Mouse (Mus musculus) ES-E14 (cell line): ENCODE data around the gene 2510009E07Rik. TPM values are rescaled to one million over a fixed set of nuclear protein-coding genes. Genes with fewer than 3 reads are reported as not detected.

ENCODE experiments used
- DNase-seq: peaks from one replicate; pipeline ENCODE4 v3.0.0-alpha.2; 2013; ENCODE audit warnings: low read depth, low spot score
- H3K27ac ChIP-seq: 2 replicates; pipeline ENCODE4 v1.5.1; 2012; ENCODE audit warnings: low read depth, mild to moderate bottlenecking, low read length, moderate library complexity, mixed read lengths; ENCODE audit not compliant: poor library complexity, insufficient read depth, severe bottlenecking
- H3K36me3 ChIP-seq: 2 replicates; pipeline ENCODE4 v1.6.1; 2012; ENCODE audit warnings: mild to moderate bottlenecking, low read length, moderate library complexity, mixed read lengths; ENCODE audit not compliant: control insufficient read depth, poor library complexity, insufficient read depth, severe bottlenecking
- H3K4me1 ChIP-seq, 2 experiments: fragments of 150-350 bp in 1 of 2; sonication (generic) in 1 of 2; 2 replicates each; pipeline ENCODE4 v1.6.1; 2012; ENCODE audit warnings: low read length in 2 of 2, mild to moderate bottlenecking in 1 of 2, mixed read lengths in 1 of 2; ENCODE audit not compliant: control insufficient read depth in 2 of 2, insufficient read depth in 2 of 2, poor library complexity in 1 of 2
- H3K4me3 ChIP-seq, 2 experiments: fragments of 150-350 bp in 1 of 2; sonication (generic) in 1 of 2; 2 replicates each; pipeline ENCODE4 v1.5.1; 2012; ENCODE audit warnings: low read length in 2 of 2, low read depth in 1 of 2, mild to moderate bottlenecking in 1 of 2, mixed read lengths in 1 of 2; ENCODE audit not compliant: insufficient read depth in 1 of 2, poor library complexity in 1 of 2, severe bottlenecking in 1 of 2
- H3K9ac ChIP-seq: 2 replicates; pipeline ENCODE4 v1.6.1; 2012; ENCODE audit warnings: low read depth, mild to moderate bottlenecking, low read length, mixed read lengths; ENCODE audit not compliant: poor library complexity, insufficient read depth, severe bottlenecking
- H3K9me3 ChIP-seq: fragments of 150-350 bp; sonication (generic); 2 replicates; pipeline ENCODE4 v1.6.1; 2012; ENCODE audit warnings: low read depth, mild to moderate bottlenecking, low read length; ENCODE audit not compliant: control insufficient read depth, insufficient read depth
- CHD2 ChIP-seq: IDR thresholded peaks from 2 replicates; pipeline ENCODE4 v1.6.1; 2014; ENCODE audit warnings: mild to moderate bottlenecking, low read depth, low read length, inconsistent platforms
- HCFC1 ChIP-seq: IDR thresholded peaks from 2 replicates; pipeline ENCODE4 v1.6.1; 2012; ENCODE audit warnings: low read length, inconsistent platforms, borderline replicate concordance; ENCODE audit not compliant: insufficient read depth
- MAFK ChIP-seq: IDR thresholded peaks from 2 replicates; pipeline ENCODE4 v1.6.1; 2014; ENCODE audit warnings: mild to moderate bottlenecking, low read depth, low read length, inconsistent platforms; ENCODE audit not compliant: insufficient read depth
- ZC3H11A ChIP-seq: IDR thresholded peaks from 2 replicates; pipeline ENCODE4 v1.6.1; 2012; ENCODE audit warnings: low read depth, mild to moderate bottlenecking, inconsistent platforms, low read length, borderline replicate concordance
- ZNF384 ChIP-seq: IDR thresholded peaks from 2 replicates; pipeline ENCODE4 v1.6.1; 2012; ENCODE audit warnings: low read depth, low read length, inconsistent platforms
- in situ Hi-C, 2 experiments: fragments of 600-800 bp; cut with MboI; formaldehyde crosslinking; loops; one replicate each; pipeline ENCODE4 v1.15.1; 2025; ENCODE audit warnings: low sequenced_read_pairs in 2 of 2, inconsistent platforms in 1 of 2; ENCODE audit not compliant: unreplicated experiment in 2 of 2
- total RNA-seq: library from RNA; depleted of rRNA; stranded (reverse); fragments of 300-350 nt; gene quantifications from 2 replicates; pipeline ENCODE4 v1.2.3, GENCODE M21; 2012

The 2510009E07Rik gene
- total RNA-seq, 1 experiment: 1.8 TPM

DNA sequence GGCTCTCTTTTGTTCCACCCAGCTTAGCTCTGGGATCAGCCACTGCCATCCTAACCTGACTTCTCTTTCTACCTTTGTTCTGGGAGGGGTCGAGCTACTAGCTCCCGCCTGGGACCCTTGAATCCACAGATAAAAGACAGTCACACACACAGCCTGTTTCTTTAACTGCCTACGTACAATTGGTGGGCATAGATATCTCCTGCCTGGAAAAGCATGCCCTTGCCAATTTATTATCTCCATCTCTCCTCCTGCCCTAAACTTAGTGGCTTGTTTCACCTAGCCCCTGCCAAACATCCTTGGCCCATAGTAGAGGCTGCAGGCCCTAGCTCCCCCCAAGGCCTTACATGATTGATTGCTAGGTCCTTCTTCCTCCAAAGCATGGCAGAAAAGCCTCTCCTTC lies 47.1 kb upstream of the 2510009E07Rik start:
- in situ Hi-C loops: no loop called here
- no peak overlapping the region for H3K9ac ChIP-seq

DNA sequence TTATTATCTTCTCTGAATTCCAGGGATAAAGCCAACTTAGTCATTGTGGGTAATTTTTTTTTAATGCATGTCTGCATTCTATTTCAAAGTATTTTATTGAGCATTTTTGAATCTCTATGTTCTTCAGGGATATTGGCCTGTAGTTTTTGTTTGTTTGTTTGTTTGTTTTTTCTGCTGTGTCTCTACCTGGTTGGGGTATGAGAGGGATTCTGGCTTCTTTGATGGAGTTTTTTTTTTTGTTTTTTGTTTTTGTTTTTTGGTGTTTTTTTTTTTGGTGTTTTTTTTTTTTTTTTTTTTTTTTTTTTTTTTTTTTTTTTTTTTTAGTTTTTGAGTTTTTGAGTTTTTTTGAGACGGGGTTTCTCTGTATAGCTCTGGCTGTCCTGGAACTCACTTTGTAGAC lies 41.2 kb upstream of the 2510009E07Rik start:
- no peaks in the 10 kb centered on the region for H3K36me3 ChIP-seq
- no peak overlapping the region for H3K27ac ChIP-seq
- no peaks in the 10 kb centered on the region for H3K9me3 ChIP-seq
- peak; percentile 69; the same call in 1 of the 2 replicates for TF ChIP-seq ZNF384
- no peak for TF ChIP-seq CHD2
- H3K9ac ChIP-seq: no peak overlapping the region
- no peak overlapping the region for H3K4me3 ChIP-seq
- DNase-seq: no peak
- no peaks in the 10 kb centered on the region for H3K4me1 ChIP-seq
- in situ Hi-C loops: no loop called here

More for the DNA sequence above, 47.1 kb upstream of the 2510009E07Rik start:
- Histone ChIP-seq H3K36me3 (no peaks in the 10 kb centered on the region), H3K9me3 (no peaks in the 10 kb centered on the region), H3K27ac (no peak overlapping the region), H3K4me3 (no peak overlapping the region), H3K4me1 (no peaks in the 10 kb centered on the region)
- TF ChIP-seq ZC3H11A: no peak
- TF ChIP-seq MAFK: no peak
- no peak for TF ChIP-seq ZNF384
- TF ChIP-seq CHD2: no peak
- no peak for TF ChIP-seq HCFC1
- no peak for DNase-seq

GRCm38 (mm10) chr16:21727897-21728364 lies 33.5 kb upstream of the 2510009E07Rik start:
- DNase-seq: peak; percentile 63
- in situ Hi-C loops: no loop called here
- Histone ChIP-seq H3K4me1 (no peaks in the 10 kb centered on the region), H3K27ac (no peak overlapping the region), H3K9me3 (no peaks in the 10 kb centered on the region), H3K4me3 (no peak overlapping the region), H3K36me3 (no peaks in the 10 kb centered on the region), H3K9ac (no peak overlapping the region)
- TF ChIP-seq CHD2: no peak
- peak; percentile 53; the same call in 1 of the 2 replicates for TF ChIP-seq ZC3H11A

DNA sequence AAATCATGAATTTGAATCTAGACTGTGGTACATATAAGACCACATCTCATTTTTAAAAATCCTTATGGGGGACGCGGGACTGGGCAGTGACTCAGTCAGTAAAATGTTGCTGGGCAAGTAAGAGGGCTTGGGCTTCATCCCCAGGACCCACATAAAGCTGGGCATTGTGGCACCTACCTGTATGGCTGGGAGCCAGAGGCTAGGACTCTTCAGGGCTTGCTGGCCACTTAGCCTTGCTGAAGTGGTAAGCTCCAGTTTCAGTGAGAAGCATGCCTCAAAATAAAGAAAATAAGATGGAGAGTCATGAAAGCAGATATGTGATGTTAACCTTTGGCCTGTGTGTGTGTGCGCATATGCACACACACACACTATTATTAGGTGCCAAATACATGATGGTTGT lies 33.0 kb upstream of the 2510009E07Rik start:
- no peak for DNase-seq
- TF ChIP-seq ZC3H11A (no peak), HCFC1 (no peak), ZNF384 (no peak), MAFK (no peak), CHD2 (no peak)
- no peak overlapping the region for H3K4me3 ChIP-seq
- H3K9me3 ChIP-seq: no peaks in the 10 kb centered on the region
- H3K36me3 ChIP-seq: no peaks in the 10 kb centered on the region
- H3K9ac ChIP-seq: no peak overlapping the region
- H3K4me1 ChIP-seq: no peaks in the 10 kb centered on the region
- in situ Hi-C loops: no loop called here
- no peak overlapping the region for H3K27ac ChIP-seq

- no peaks in the 10 kb centered on the region for H3K4me1 ChIP-seq
- no peak for TF ChIP-seq HCFC1
- no peak for TF ChIP-seq MAFK
- no peak for TF ChIP-seq CHD2
- no peak for TF ChIP-seq ZNF384
- TF ChIP-seq ZC3H11A: no peak
- H3K9ac ChIP-seq: no peak overlapping the region
- H3K27ac ChIP-seq: no peak overlapping the region
- no peaks in the 10 kb centered on the region for H3K9me3 ChIP-seq
- in situ Hi-C loops: no loop called here
- no peak overlapping the region for H3K4me3 ChIP-seq
- no peak for DNase-seq
- no peaks in the 10 kb centered on the region for H3K36me3 ChIP-seq
These were observed 29.8 kb upstream of the 2510009E07Rik start for GRCm38 (mm10) chr16:21724261-21724660.
